Mouse (Mus musculus) lung, embryonic 14.5 days (tissue): ENCODE measurements around the gene H2-K1. TPM values are rescaled to one million over a fixed set of nuclear protein-coding genes. Genes with fewer than 3 reads are reported as not detected.

Experiments
- ATAC-seq: fragments of 200-750 bp; cut with Nextera tagmentation; 2 replicates; pipeline ENCODE4 v1.8.0; 2017; ENCODE audit warnings: mild to moderate bottlenecking, moderate TSS enrichment, moderate library complexity; ENCODE audit not compliant: insufficient read depth
- DNase-seq: peaks from one replicate; pipeline ENCODE4 v3.0.0-alpha.2; 2015
- H3K27ac ChIP-seq: fragments of 300-500 bp; sonication (generic); 2 replicates; pipeline ENCODE4 v1.5.1; 2014; ENCODE audit warnings: low read depth, mild to moderate bottlenecking, moderate library complexity
- H3K27me3 ChIP-seq: fragments of 300-500 bp; sonication (generic); 2 replicates; pipeline ENCODE4 v1.6.1; 2014; ENCODE audit warnings: low read length, control low read depth; ENCODE audit not compliant: insufficient read depth
- H3K36me3 ChIP-seq: fragments of 300-500 bp; sonication (generic); 2 replicates; pipeline ENCODE4 v1.6.1; 2014; ENCODE audit warnings: control low read depth; ENCODE audit not compliant: insufficient read depth
- H3K4me1 ChIP-seq: fragments of 300-500 bp; sonication (generic); 2 replicates; pipeline ENCODE4 v1.6.1; 2014; ENCODE audit warnings: antibody characterized with exemption, control low read depth; ENCODE audit not compliant: insufficient read depth
- H3K4me2 ChIP-seq: fragments of 300-500 bp; sonication (generic); 2 replicates; pipeline ENCODE4 v1.6.1; 2014; ENCODE audit warnings: mild to moderate bottlenecking
- H3K4me3 ChIP-seq: fragments of 300-500 bp; sonication (generic); 2 replicates; pipeline ENCODE4 v1.5.1; 2014; ENCODE audit warnings: low read depth, low read length
- H3K9ac ChIP-seq: fragments of 300-500 bp; sonication (generic); 2 replicates; pipeline ENCODE4 v1.6.1; 2014
- H3K9me3 ChIP-seq: fragments of 300-500 bp; sonication (generic); 2 replicates; pipeline ENCODE4 v1.6.1; 2016; ENCODE audit warnings: low read depth, low read length, control low read depth
- CTCF ChIP-seq: IDR thresholded peaks from 2 replicates; pipeline ENCODE4 v1.5.1; 2016; ENCODE audit warnings: antibody characterized with exemption, low read depth
- WGBS: fragments of 180-500 bp; shearing (Covaris S2); extraction: QIAGEN DNeasy Blood & Tissue Kit; methylation state at CpG from one replicate; pipeline ENCODE4 v1.1.7; 2014; 5-methylcytosine and 5-hydroxymethylcytosine counted together
- polyA plus RNA-seq: library from polyadenylated mRNA; unstranded; fragments of >200 nt; fragmentation: Nextera tagmentation; extraction: Ambion mirVana; gene quantifications from 2 replicates; pipeline ENCODE4 v1.2.1, GENCODE M21; 2014

The H2-K1 gene
- polyA plus RNA-seq, 1 experiment from 2014 or later = 24.4 TPM

DNA sequence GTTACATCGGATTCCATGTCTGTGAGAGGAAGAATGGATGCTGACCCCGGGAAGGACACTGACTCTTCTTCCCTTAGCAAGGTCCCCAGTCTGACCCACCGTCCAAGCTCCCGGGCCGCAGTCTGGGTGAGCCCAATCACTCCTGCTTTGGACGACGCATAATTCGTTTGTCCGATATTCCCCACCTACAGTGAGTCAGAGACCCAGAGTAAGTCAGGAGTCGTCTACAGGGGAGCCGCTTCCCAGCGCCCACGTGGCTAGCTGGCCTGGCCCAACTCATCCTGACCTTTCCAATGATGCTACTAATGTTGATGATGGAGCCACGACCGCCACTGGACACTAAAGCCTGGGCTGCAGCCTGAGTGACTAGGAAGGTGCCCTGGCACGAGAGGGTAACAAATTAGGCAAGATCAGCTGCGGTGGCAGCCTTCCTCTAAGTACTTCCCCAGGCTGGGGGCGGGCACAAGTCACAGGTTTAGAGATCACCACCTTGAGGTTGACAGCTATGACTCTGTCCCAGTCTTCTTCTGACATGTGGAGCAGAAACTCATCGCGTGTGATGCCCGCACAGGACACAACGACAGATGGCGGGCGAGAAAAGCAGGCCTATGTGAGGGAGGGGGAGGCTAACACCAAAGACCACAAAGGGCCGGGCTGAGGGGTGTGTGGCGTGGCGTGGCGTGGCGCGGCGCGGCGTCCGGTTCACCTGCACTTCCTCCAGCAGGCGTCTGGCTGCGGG, 26.9 kb upstream of the H2-K1 start:
- peak overlapping the region; percentile 98 for H3K4me2 ChIP-seq

DNA sequence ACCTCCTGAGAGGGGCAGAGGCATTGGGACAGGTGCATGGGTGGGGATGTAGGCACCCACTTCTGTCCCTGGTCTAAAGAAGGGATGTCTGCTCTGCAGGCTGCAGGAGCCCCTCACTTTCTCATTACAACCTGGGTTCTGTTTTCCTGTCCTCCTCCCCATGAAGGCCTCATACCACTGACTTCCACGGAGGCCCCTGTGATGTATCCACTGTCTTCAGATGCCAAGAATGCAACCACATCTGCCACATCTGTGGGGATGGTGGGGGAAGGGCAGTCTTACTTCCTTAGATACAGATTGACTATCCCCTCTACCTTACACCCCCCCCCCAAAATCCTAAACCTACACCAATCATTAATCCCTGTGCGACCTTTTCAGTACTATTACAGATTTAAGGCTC, 26.1 kb upstream of the H2-K1 start:
- peak overlapping the region; percentile 98 for H3K4me2 ChIP-seq
- H3K27me3 ChIP-seq = no peaks in the 10 kb centered on the region
- H3K27ac ChIP-seq = no peak overlapping the region
- ATAC-seq (no peak), DNase-seq (no peak)
- peaks cover 43% of the 10 kb centered on the region for H3K36me3 ChIP-seq
- no peaks in the 10 kb centered on the region for H3K9me3 ChIP-seq
- peak overlapping the region; percentile 87; the same call in 1 of the 2 replicates for H3K4me3 ChIP-seq
- TF ChIP-seq CTCF = no peak
- peaks cover 35% of the 10 kb centered on the region; the same call in 1 of the 2 replicates for H3K4me1 ChIP-seq
- no peak overlapping the region for H3K9ac ChIP-seq
- WGBS = 31% methylated on average over 2 of the region's 2 CpGs

More for the DNA sequence above, 26.9 kb upstream of the H2-K1 start:
- H3K9ac ChIP-seq = peak overlapping the region; percentile 65
- WGBS = 8% methylated on average over 36 of the region's 36 CpGs
- H3K4me1 ChIP-seq = peaks cover 35% of the 10 kb centered on the region; the same call in 1 of the 2 replicates
- no peaks in the 10 kb centered on the region for H3K27me3 ChIP-seq
- H3K9me3 ChIP-seq = no peaks in the 10 kb centered on the region
- peak overlapping the region; percentile 79 for H3K27ac ChIP-seq
- no peak for ATAC-seq
- DNase-seq = no peak
- peak overlapping the region; percentile 67 for H3K4me3 ChIP-seq
- no peak for TF ChIP-seq CTCF
- H3K36me3 ChIP-seq = peaks cover 36% of the 10 kb centered on the region

DNA sequence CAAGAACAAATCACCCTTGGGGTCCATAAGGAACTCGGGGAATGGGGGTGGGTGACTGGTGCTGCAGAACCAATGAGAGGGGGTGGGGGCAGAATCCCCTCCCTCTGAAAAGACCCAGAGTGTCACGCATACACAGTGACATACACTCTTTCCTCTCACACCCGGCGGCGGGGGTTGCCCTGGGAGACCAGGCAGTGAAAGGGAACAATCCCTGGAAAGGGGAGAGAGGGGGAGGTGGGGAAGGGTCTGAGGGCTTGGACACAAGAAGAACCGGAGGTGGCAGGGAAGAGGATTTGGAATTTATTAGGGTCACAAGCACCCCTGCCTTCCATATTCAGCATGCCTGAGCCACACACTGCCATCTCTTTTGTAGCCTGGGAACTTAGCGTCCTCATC, 25.6 kb upstream of the H2-K1 start:
- no peak for DNase-seq
- 17% methylated on average over 7 of the region's 7 CpGs for WGBS
- Histone ChIP-seq H3K27me3 (no peaks in the 10 kb centered on the region), H3K27ac (no peak overlapping the region), H3K4me3 (peak overlapping the region; percentile 87), H3K9ac (peak overlapping the region; percentile 88), H3K9me3 (no peaks in the 10 kb centered on the region), H3K36me3 (peaks cover 47% of the 10 kb centered on the region), H3K4me2 (peak overlapping the region; percentile 98), H3K4me1 (peaks cover 35% of the 10 kb centered on the region; the same call in 1 of the 2 replicates)
- no peak for ATAC-seq
- no peak for TF ChIP-seq CTCF

DNA sequence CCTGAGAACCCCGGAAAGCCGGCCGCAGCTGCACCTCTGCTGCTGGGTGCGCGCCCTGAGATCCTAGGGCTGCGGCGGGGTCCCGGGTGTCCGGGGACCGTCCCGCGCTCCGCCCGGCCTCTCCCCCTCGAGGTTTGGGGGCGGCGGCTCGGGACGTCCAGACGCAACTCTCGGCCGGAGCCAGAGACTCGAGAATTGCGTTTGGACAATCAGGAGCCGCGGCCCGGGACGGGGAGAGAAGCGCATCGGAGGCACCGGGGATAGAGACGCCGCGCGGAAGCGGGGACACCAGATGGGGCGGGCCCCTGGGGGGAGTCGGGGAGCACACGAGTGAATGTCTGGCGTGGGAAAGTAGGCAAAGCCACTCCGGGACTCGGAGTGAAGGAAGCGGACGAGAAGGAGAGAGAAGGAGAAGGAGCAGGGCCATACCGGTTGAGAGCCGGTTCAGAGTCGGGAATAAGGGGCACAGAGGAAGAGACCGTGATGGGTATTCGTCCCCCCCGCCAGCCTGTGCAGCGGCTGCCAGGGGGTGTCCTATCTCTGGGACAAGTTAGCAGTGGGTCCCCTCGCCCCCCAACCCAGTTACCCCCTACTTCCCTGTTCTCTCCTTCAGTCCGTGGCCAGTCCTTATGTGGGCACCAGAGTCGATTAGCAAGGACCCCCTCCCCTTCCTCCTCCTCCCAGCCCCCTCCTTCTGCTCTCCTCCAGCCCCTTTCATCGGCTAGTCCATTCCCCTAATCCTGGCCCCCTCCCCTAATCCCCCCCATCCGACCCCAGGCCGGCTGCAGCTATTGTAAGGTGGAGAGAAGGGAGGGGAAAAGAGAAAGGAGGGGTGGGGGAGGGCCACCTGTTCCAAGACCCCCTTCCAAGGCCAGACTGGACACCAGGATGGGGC, 25.0 kb upstream of the H2-K1 start:
- Histone ChIP-seq H3K27me3 (no peaks in the 10 kb centered on the region), H3K4me1 (peaks cover 33% of the 10 kb centered on the region; the same call in 1 of the 2 replicates), H3K36me3 (peaks cover 45% of the 10 kb centered on the region), H3K27ac (peak overlapping the region; percentile 89), H3K4me2 (peak overlapping the region; percentile 98), H3K4me3 (peak overlapping the region; percentile 87), H3K9me3 (0 out of 2 replicates have a peak, but pooled peaks cover 2% of the 10 kb centered on the region), H3K9ac (peak overlapping the region; percentile 88)
- no peak for TF ChIP-seq CTCF
- peak; percentile 7 for ATAC-seq
- under 1% methylated on average over 56 of the region's 57 CpGs for WGBS
- peak; percentile 64 for DNase-seq

DNA sequence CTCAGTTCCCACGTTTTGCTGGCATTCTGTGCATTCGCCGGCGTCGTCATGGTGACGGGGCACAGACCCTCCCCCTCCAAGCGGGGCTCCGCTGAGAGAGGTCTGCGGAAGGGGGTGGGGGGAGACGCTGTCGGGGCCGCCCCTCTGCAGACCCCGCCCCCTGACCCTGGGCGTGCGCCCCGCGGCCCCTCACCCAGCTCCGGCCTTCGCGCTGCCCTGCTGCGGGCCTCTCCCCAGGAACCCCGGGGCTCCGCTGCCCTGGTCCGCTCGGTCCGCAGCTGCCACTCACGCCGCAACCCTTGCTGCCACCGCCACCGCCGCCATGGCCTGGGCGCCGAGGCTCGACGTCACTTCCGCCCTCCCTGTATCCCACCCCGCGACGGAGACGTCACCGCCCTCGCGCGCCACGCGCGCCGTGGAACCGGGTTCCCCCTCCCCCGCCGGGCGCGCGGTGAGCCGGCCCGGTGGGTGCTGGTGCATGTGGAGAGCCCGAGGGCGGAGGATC, 24.2 kb upstream of the H2-K1 start, which contains the start of gene Ring1:
Gene Ring1, minus strand, starts transcription at position 364 of the 505 bp plus-strand sequence.
- under 1% methylated on average over 54 of the region's 58 CpGs for WGBS

DNA sequence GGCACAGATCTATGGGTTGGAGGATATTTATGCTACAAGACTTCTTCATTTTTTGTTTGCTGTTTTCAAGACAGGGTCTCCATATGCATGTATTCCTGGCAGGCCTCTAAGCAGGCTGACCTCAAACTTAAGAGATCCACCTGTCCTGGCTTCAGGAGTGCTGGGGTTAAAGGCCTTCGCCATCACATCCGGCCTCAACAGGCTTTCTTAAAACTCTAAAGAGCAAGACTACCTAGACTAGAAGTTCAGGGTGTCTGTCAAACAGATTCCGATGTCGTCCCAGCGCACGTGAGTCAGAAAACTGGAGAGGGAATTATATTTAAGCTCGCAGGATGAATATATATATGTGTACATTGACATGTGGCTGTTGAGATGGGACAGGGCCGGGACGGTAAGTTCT, 23.5 kb upstream of the H2-K1 start:
- Histone ChIP-seq H3K9me3 (0 out of 2 replicates have a peak, but pooled peaks cover 4% of the 10 kb centered on the region), H3K4me3 (peak overlapping the region; percentile 87), H3K4me1 (peaks cover 24% of the 10 kb centered on the region; the same call in 1 of the 2 replicates), H3K27me3 (no peaks in the 10 kb centered on the region), H3K9ac (peak overlapping the region; percentile 88), H3K27ac (no peak overlapping the region; the same call in 1 of the 2 replicates), H3K4me2 (peak overlapping the region; percentile 98), H3K36me3 (peaks cover 30% of the 10 kb centered on the region)
- DNase-seq (no peak), ATAC-seq (no peak)
- 56% methylated on average over 9 of the region's 9 CpGs for WGBS
- no peak for TF ChIP-seq CTCF

More for the DNA sequence above, 24.2 kb upstream of the H2-K1 start, which contains the start of gene Ring1:
- ATAC-seq = peak; percentile 64
- Histone ChIP-seq H3K27ac (peak within 1 kb of the TSS; percentile 89), H3K27me3 (no peaks in the 10 kb centered on the region), H3K9me3 (0 out of 2 replicates have a peak, but pooled peaks cover 4% of the 10 kb centered on the region), H3K9ac (peak within 1 kb of the TSS; percentile 88), H3K36me3 (peaks cover 37% of the 10 kb centered on the region), H3K4me1 (peaks cover 26% of the 10 kb centered on the region; the same call in 1 of the 2 replicates), H3K4me2 (peak within 1 kb of the TSS; percentile 98), H3K4me3 (peak within 1 kb of the TSS; percentile 87)
- peak; percentile 89 for DNase-seq
- no peak for TF ChIP-seq CTCF
